Mouse (Mus musculus) embryonic facial prominence, embryonic 15.5 days (tissue): Measurements from ENCODE around the gene Akap5. TPM values are rescaled to one million over a fixed set of nuclear protein-coding genes. Genes with fewer than 3 reads are reported as not detected.

Experiments
- ATAC-seq: fragments of 200-750 bp; cut with Nextera tagmentation; 2 replicates; pipeline ENCODE4 v1.8.0; 2017; ENCODE audit warnings: low read depth, moderate TSS enrichment; ENCODE audit not compliant: insufficient number of reproducible peaks, low FRiP score, low TSS enrichment
- H3K27ac ChIP-seq: fragments of 300-500 bp; sonication (generic); replicated peaks from 2 replicates; pipeline ENCODE4 v1.5.1; 2015; ENCODE audit warnings: mild to moderate bottlenecking, inconsistent platforms
- H3K27me3 ChIP-seq: fragments of 300-500 bp; sonication (generic); 2 replicates; pipeline ENCODE4 v1.6.1; 2015; ENCODE audit warnings: inconsistent platforms
- H3K36me3 ChIP-seq: fragments of 300-500 bp; sonication (generic); 2 replicates; pipeline ENCODE4 v1.6.1; 2015; ENCODE audit warnings: mild to moderate bottlenecking, inconsistent platforms
- H3K4me1 ChIP-seq: fragments of 300-500 bp; sonication (generic); 2 replicates; pipeline ENCODE4 v1.6.1; 2015; ENCODE audit warnings: inconsistent platforms
- H3K4me2 ChIP-seq: fragments of 300-500 bp; sonication (generic); replicated peaks from 2 replicates; pipeline ENCODE4 v1.6.1; 2015; ENCODE audit warnings: mild to moderate bottlenecking, inconsistent platforms
- H3K4me3 ChIP-seq: fragments of 300-500 bp; sonication (generic); replicated peaks from 2 replicates; pipeline ENCODE4 v1.5.1; 2015; ENCODE audit warnings: mild to moderate bottlenecking, inconsistent platforms
- H3K9ac ChIP-seq: fragments of 300-500 bp; sonication (generic); 2 replicates; pipeline ENCODE4 v1.6.1; 2015; ENCODE audit warnings: inconsistent platforms
- H3K9me3 ChIP-seq: fragments of 300-500 bp; sonication (generic); replicated peaks from 2 replicates; pipeline ENCODE4 v1.6.1; 2016; ENCODE audit warnings: inconsistent platforms
- WGBS: fragments of 180-500 bp; shearing (Covaris S2); methylation state at CpG from one replicate; pipeline ENCODE4 v1.1.7; 2015; 5-methylcytosine and 5-hydroxymethylcytosine counted together
- polyA plus RNA-seq: library from polyadenylated mRNA; unstranded; fragments of >200 nt; fragmentation: Nextera tagmentation; extraction: Ambion mirVana; gene quantifications from 2 replicates; pipeline ENCODE4 v1.2.1, GENCODE M21; 2015

Akap5 gene
- polyA plus RNA-seq, 1 experiment from 2014 or later: 1.0 TPM

GRCm38 (mm10) chr12:76345759-76346455, 21.2 kb downstream of the Akap5 start:
- Histone ChIP-seq H3K27ac (no peak overlapping the region), H3K27me3 (no peaks in the 10 kb centered on the region), H3K4me2 (no peak overlapping the region), H3K9me3 (no peaks in the 10 kb centered on the region), H3K4me1 (no peaks in the 10 kb centered on the region), H3K9ac (no peak overlapping the region), H3K4me3 (no peak overlapping the region), H3K36me3 (peaks cover 27% of the 10 kb centered on the region)
- WGBS: 74% methylated on average over 5 of the region's 6 CpGs
- no peak for ATAC-seq

GRCm38 (mm10) chr12:76349680-76350220, 25.1 kb downstream of the Akap5 start:
- Histone ChIP-seq H3K4me3 (no peak overlapping the region), H3K4me1 (no peaks in the 10 kb centered on the region), H3K4me2 (no peak overlapping the region), H3K9ac (no peak overlapping the region), H3K9me3 (no peaks in the 10 kb centered on the region), H3K27me3 (no peaks in the 10 kb centered on the region), H3K27ac (no peak overlapping the region), H3K36me3 (peaks cover 24% of the 10 kb centered on the region)
- 51% methylated on average over 8 of the region's 8 CpGs for WGBS
- 0 out of 2 replicates have a peak, but pooled peaks have one; percentile 43 for ATAC-seq

GRCm38 (mm10) chr12:76360868-76361267, 36.2 kb downstream of the Akap5 start:
- Histone ChIP-seq H3K27me3 (no peaks in the 10 kb centered on the region), H3K4me1 (peaks cover 5% of the 10 kb centered on the region; the same call in 1 of the 2 replicates), H3K9me3 (no peaks in the 10 kb centered on the region), H3K4me3 (no peak overlapping the region), H3K36me3 (no peaks in the 10 kb centered on the region), H3K27ac (no peak overlapping the region), H3K9ac (no peak overlapping the region), H3K4me2 (no peak overlapping the region)
- no peak for ATAC-seq
- WGBS: 51% methylated on average over 1 of the region's 1 CpGs

- H3K4me3 ChIP-seq: no peak overlapping the region
- H3K9me3 ChIP-seq: no peaks in the 10 kb centered on the region
- no peak overlapping the region for H3K9ac ChIP-seq
- H3K4me1 ChIP-seq: peaks cover 5% of the 10 kb centered on the region; the same call in 1 of the 2 replicates
- no peaks in the 10 kb centered on the region for H3K27me3 ChIP-seq
- H3K4me2 ChIP-seq: no peak overlapping the region
- WGBS: 40% methylated on average over 9 of the region's 9 CpGs
- no peak for ATAC-seq
- 0 out of 2 replicates have a peak overlapping the region, but pooled peaks have one; percentile 7 for H3K27ac ChIP-seq
- H3K36me3 ChIP-seq: no peaks in the 10 kb centered on the region
Measured at GRCm38 (mm10) chr12:76361405-76362302, 37.0 kb downstream of the Akap5 start.

- Histone ChIP-seq H3K36me3 (no peaks in the 10 kb centered on the region), H3K27me3 (no peaks in the 10 kb centered on the region), H3K4me1 (peaks cover 10% of the 10 kb centered on the region), H3K4me3 (no peak overlapping the region), H3K27ac (no peak overlapping the region), H3K4me2 (no peak overlapping the region), H3K9ac (no peak overlapping the region), H3K9me3 (no peaks in the 10 kb centered on the region)
- 78% methylated on average over 9 of the region's 9 CpGs for WGBS
- no peak for ATAC-seq
Measured at GRCm38 (mm10) chr12:76362303-76362676, 37.6 kb downstream of the Akap5 start.

- no peak overlapping the region for H3K4me3 ChIP-seq
- WGBS: 86% methylated on average over 3 of the region's 3 CpGs
Measured at GRCm38 (mm10) chr12:76366276-76366675, 41.6 kb downstream of the Akap5 start.

GRCm38 (mm10) chr12:76367096-76367995, 42.7 kb downstream of the Akap5 start:
- Histone ChIP-seq H3K4me3 (peak overlapping the region; percentile 93), H3K9ac (peak overlapping the region; percentile 98; the same call in 1 of the 2 replicates)
- ATAC-seq: no peak

More at GRCm38 (mm10) chr12:76366276-76366675, 41.6 kb downstream of the Akap5 start:
- no peak overlapping the region for H3K27ac ChIP-seq
- H3K9ac ChIP-seq: no peak overlapping the region
- no peaks in the 10 kb centered on the region for H3K9me3 ChIP-seq
- H3K4me2 ChIP-seq: no peak overlapping the region
- H3K27me3 ChIP-seq: no peaks in the 10 kb centered on the region
- H3K4me1 ChIP-seq: peaks cover 28% of the 10 kb centered on the region
- no peak for ATAC-seq
- no peaks in the 10 kb centered on the region for H3K36me3 ChIP-seq

GRCm38 (mm10) chr12:76368201-76368789, 43.6 kb downstream of the Akap5 start:
- peak overlapping the region; percentile 98 for H3K9ac ChIP-seq
- peak overlapping the region; percentile 76 for H3K4me2 ChIP-seq
- no peaks in the 10 kb centered on the region for H3K27me3 ChIP-seq
- H3K27ac ChIP-seq: peak overlapping the region; percentile 100
- H3K4me3 ChIP-seq: peak overlapping the region; percentile 93
- H3K36me3 ChIP-seq: no peaks in the 10 kb centered on the region
- H3K9me3 ChIP-seq: no peaks in the 10 kb centered on the region
- no peak for ATAC-seq
- H3K4me1 ChIP-seq: peaks cover 41% of the 10 kb centered on the region
- WGBS: 10% methylated on average over 9 of the region's 9 CpGs

More at GRCm38 (mm10) chr12:76367096-76367995, 42.7 kb downstream of the Akap5 start:
- Histone ChIP-seq H3K4me2 (peak overlapping the region; percentile 76), H3K9me3 (no peaks in the 10 kb centered on the region), H3K27me3 (no peaks in the 10 kb centered on the region), H3K4me1 (peaks cover 33% of the 10 kb centered on the region), H3K36me3 (no peaks in the 10 kb centered on the region), H3K27ac (peak overlapping the region; percentile 100; the same call in 1 of the 2 replicates)
- WGBS: 23% methylated on average over 14 of the region's 14 CpGs

GRCm38 (mm10) chr12:76368790-76369205, 44.1 kb downstream of the Akap5 start:
- WGBS: 1% methylated on average over 26 of the region's 26 CpGs
- Histone ChIP-seq H3K36me3 (no peaks in the 10 kb centered on the region), H3K4me2 (peak overlapping the region; percentile 76), H3K27ac (peak overlapping the region; percentile 100), H3K9ac (peak overlapping the region; percentile 98), H3K4me3 (peak overlapping the region; percentile 93), H3K27me3 (no peaks in the 10 kb centered on the region), H3K9me3 (no peaks in the 10 kb centered on the region), H3K4me1 (peaks cover 41% of the 10 kb centered on the region)
- peak; percentile 4; the same call in 1 of the 2 replicates for ATAC-seq
